Mouse (Mus musculus) bone marrow, adult 2 months (tissue): ENCODE data around the gene Comtd1. TPM values are rescaled to one million over a fixed set of nuclear protein-coding genes. Genes with fewer than 3 reads are reported as not detected.

Source experiments
- H3K27ac ChIP-seq: fragments of 200-500 bp; 2 replicates; pipeline ENCODE4 v1.5.1; 2012; ENCODE audit warnings: low read depth, mild to moderate bottlenecking, control low read depth, inconsistent platforms, low read length; ENCODE audit not compliant: control insufficient read depth, poor library complexity, insufficient read depth
- H3K4me1 ChIP-seq: fragments of 200-500 bp; 2 replicates; pipeline ENCODE4 v1.6.1; 2011; ENCODE audit warnings: low read length; ENCODE audit not compliant: control insufficient read depth, insufficient read depth
- H3K4me3 ChIP-seq: fragments of 200-500 bp; replicated peaks from 2 replicates; pipeline ENCODE3; 2011; ENCODE audit warnings: mild to moderate bottlenecking, low read depth, low read length, control low read depth; ENCODE audit not compliant: control insufficient read depth
- CTCF ChIP-seq: fragments of 200-500 bp; IDR thresholded peaks from 2 replicates; pipeline ENCODE4 v1.5.1; 2011; ENCODE audit warnings: low read length, control low read depth; ENCODE audit not compliant: control insufficient read depth, insufficient read depth
- POLR2A ChIP-seq: fragments of 200-500 bp; IDR thresholded peaks from 2 replicates; pipeline ENCODE4 v1.6.1; 2011; ENCODE audit warnings: low read depth, mild to moderate bottlenecking, control low read depth, low read length, borderline replicate concordance; ENCODE audit not compliant: control insufficient read depth
- WGBS: fragments of 180-500 bp; shearing (Covaris S2); methylation state at CpG from one replicate; pipeline ENCODE4 v1.1.7; 2018; 5-methylcytosine and 5-hydroxymethylcytosine counted together
- polyA plus RNA-seq: library from polyadenylated mRNA; stranded (reverse); fragments of >200 nt; gene quantifications from 2 replicates; pipeline ENCODE4 v1.2.4, GENCODE M21; 2011; ENCODE audit warnings: low replicate concordance; ENCODE audit not compliant: missing spikeins, insufficient read depth, insufficient read length

The Comtd1 gene
- polyA plus RNA-seq, 1 experiment = 45.0 TPM

DNA sequence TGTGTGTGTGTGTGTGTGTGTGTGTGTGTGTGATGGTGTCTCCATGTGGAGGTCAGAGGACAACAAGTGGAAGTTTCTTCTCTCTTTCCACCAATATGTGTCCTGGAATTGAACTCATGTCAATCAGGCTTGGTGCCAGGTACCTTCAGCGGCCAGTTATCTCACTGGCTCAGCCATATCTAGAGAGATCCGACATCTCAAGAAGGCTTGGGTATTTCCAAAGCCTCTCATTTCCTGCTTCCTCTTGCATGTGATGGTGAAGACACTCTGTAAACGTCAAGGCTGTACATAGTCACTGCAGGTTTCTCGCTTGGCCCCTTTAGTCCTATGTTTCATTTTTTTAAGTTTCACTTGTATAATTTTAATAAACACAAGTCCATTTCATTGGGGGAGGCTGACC is 35.6 kb downstream of the Comtd1 start:
- WGBS = 25% methylated on average over 4 of the region's 4 CpGs
- Histone ChIP-seq H3K4me3 (no peak overlapping the region), H3K27ac (peak overlapping the region; percentile 72; the same call in 1 of the 2 replicates), H3K4me1 (peaks cover 6% of the 10 kb centered on the region)
- TF ChIP-seq POLR2A = no peak
- no peak for TF ChIP-seq CTCF

DNA sequence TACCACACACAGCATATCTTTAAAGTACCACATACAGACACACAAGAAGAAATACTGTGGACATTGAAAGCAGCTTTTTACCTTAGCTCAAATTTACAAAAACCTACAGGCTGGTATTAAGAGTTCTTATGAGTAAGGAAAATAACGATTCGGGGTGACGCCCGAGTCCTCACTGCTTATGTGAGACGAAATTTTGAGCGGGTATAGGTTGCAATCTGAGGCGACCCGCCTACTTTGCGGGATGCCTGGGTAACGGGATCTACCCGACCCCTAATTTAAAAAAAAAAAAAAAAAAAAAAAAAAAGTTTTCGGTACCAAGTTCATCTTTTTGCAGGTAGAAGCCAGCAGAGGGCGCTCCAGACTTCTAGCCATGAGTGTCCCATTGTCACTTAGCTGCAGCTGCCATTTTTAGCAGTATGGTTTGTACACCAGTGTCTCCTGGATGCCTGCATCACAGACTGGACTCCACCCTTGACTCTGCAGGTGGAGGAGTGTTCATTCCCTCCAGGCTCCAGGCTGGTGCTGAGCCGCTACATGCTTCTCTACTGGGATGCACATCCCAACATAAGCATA is 36.1 kb downstream of the Comtd1 start:
- Histone ChIP-seq H3K27ac (peak overlapping the region; percentile 85; the same call in 1 of the 2 replicates), H3K4me1 (peaks cover 6% of the 10 kb centered on the region), H3K4me3 (no peak overlapping the region)
- TF ChIP-seq CTCF (peak; percentile 75), POLR2A (no peak)
- 17% methylated on average over 14 of the region's 14 CpGs for WGBS

GRCm38 (mm10) chr14:21811744-21812393 is 36.9 kb downstream of the Comtd1 start:
- peak overlapping the region; percentile 87 for H3K27ac ChIP-seq
- H3K4me1 ChIP-seq = peaks cover 6% of the 10 kb centered on the region
- H3K4me3 ChIP-seq = no peak overlapping the region
- TF ChIP-seq CTCF (no peak), POLR2A (no peak)
- 57% methylated on average over 10 of the region's 10 CpGs for WGBS

DNA sequence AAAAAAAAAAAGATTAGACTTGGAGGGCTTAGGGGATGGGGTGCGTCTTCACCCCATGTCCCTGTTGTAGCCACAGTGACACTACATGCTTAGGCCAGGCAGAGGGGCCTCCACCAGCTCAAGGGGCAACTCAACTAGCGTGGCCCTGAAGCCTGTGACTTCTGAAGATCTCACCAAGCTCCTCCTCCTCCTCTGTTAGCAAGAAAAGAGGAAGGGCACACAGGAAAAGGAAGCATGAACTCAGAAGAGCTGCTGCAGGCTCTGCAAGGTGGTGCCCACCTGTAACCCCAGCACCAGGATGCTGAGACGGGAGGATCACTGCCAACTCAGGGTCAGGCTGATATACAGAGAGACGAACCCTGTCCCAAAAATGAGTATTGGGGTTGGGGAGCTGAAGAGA is 37.5 kb downstream of the Comtd1 start:
- peaks cover 6% of the 10 kb centered on the region for H3K4me1 ChIP-seq
- WGBS = 20% methylated on average over 4 of the region's 4 CpGs
- H3K4me3 ChIP-seq = no peak overlapping the region
- TF ChIP-seq CTCF = no peak
- TF ChIP-seq POLR2A = no peak
- peak overlapping the region; percentile 87 for H3K27ac ChIP-seq

DNA sequence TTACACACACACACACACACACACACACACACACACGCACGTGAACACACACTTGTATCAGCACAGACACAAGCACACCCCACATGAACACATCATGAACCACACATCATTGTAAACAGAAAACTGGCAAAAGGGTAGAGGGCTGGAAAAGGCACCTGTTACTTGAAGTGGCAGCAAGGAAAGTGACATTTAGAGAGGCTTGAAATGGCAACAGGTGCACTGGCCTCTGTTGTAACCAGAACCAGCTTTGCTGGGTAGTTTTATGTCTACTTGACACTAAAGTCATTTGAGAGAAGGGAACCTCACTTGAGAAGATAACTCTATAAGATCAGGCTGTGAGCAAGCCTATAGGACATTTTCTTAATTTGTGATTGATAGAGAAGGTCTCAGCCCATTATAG is 39.4 kb downstream of the Comtd1 start:
- 86% methylated on average over 2 of the region's 2 CpGs for WGBS
- TF ChIP-seq POLR2A = no peak
- TF ChIP-seq CTCF = no peak
- no peak overlapping the region for H3K27ac ChIP-seq
- H3K4me3 ChIP-seq = no peak overlapping the region
- H3K4me1 ChIP-seq = peaks cover 6% of the 10 kb centered on the region

DNA sequence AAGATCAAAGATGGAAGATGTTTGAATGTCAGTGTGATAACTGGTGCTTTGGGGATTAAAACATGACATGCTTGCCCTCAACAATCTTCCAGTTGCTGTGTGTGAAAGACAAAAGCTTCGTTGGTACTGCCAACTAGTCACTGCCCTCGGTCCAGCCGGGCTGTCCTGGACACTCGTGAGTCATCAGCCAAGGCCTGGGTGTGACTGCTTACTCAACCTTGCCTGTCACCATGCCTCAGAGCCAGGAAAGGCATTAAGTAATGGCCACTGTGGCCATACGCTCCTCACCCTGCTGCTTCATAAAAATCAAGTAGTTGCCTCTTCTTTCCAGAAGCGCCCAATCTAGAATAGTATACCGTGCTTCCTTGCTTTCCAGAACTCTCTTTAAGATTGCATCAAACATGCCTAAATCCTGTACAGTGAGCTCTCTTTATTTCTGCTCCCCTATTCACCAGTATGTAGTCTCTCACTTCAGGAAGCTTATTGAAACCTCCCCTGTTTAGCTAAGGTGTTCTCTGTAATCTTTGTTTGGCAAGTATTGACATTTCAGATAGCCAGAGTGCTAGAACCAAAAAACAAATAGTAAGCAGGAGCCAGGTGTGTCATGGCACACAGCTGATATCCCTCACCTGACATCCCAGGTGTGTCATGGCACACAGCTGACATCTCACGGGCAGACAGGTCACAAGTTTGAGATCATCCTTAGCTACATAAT is 40.4 kb downstream of the Comtd1 start:
- WGBS = 58% methylated on average over 8 of the region's 8 CpGs
- H3K4me1 ChIP-seq = peaks cover 4% of the 10 kb centered on the region; the same call in 1 of the 2 replicates
- peak overlapping the region; percentile 71; the same call in 1 of the 2 replicates for H3K27ac ChIP-seq
- H3K4me3 ChIP-seq = no peak overlapping the region
- TF ChIP-seq POLR2A (no peak), CTCF (no peak)

- Histone ChIP-seq H3K4me3 (no peak overlapping the region), H3K4me1 (peaks cover 1% of the 10 kb centered on the region; the same call in 1 of the 2 replicates), H3K27ac (no peak overlapping the region)
- TF ChIP-seq CTCF (no peak), POLR2A (no peak)
- 64% methylated on average over 3 of the region's 3 CpGs for WGBS
Observed at GRCm38 (mm10) chr14:21806631-21807160, 42.1 kb downstream of the Comtd1 start.

DNA sequence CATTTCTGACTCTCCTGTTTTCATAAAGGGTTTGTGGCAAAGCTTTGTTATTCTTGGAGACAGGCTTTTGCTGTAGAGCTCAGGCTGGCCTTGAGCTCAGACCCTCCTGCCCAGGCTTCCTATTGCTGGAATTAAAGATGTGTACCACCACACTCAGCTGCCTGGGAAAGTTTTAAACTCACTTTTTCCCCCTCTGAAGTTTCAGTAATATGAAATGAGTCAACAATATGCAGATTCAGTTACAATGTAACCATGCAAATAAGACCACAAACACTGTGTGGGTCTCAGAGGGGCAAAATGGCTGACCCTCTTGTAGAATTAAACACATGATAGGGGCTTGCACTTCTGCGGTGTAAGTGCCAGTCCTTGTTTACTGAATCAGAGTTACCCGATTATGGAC is 42.6 kb downstream of the Comtd1 start:
- Histone ChIP-seq H3K4me3 (no peak overlapping the region), H3K27ac (no peak overlapping the region), H3K4me1 (peaks cover 1% of the 10 kb centered on the region; the same call in 1 of the 2 replicates)
- WGBS = 75% methylated on average over 2 of the region's 2 CpGs
- TF ChIP-seq CTCF (no peak), POLR2A (no peak)
